Mouse (Mus musculus) intestine, embryonic 16.5 days (tissue): ENCODE measurements around the gene Tas2r118. TPM values are rescaled to one million over a fixed set of nuclear protein-coding genes. Genes with fewer than 3 reads are reported as not detected.
A peak's percentile ranks its signal among the peaks of the same experiment; 100 is the strongest.

Experiments
- ATAC-seq: fragments of 200-750 bp; cut with Nextera tagmentation; 2 replicates; pipeline ENCODE4 v1.8.0; 2017; ENCODE audit warnings: moderate TSS enrichment, moderate library complexity
- H3K27ac ChIP-seq: fragments of 300-500 bp; sonication (generic); 2 replicates; pipeline ENCODE4 v1.5.1; 2014; ENCODE audit warnings: mild to moderate bottlenecking, low read length
- H3K27me3 ChIP-seq: fragments of 300-500 bp; sonication (generic); replicated peaks from 2 replicates; pipeline ENCODE4 v1.6.1; 2014; ENCODE audit warnings: low read length, control low read depth, mixed read lengths; ENCODE audit not compliant: control insufficient read depth, insufficient read depth
- H3K36me3 ChIP-seq: fragments of 300-500 bp; sonication (generic); 2 replicates; pipeline ENCODE4 v1.6.1; 2014; ENCODE audit warnings: low read length, control low read depth; ENCODE audit not compliant: control insufficient read depth, insufficient read depth
- H3K4me1 ChIP-seq: fragments of 300-500 bp; sonication (generic); 2 replicates; pipeline ENCODE4 v1.6.1; 2014; ENCODE audit warnings: low read length, control low read depth, mixed read lengths; ENCODE audit not compliant: control insufficient read depth, insufficient read depth
- H3K4me2 ChIP-seq: fragments of 300-500 bp; sonication (generic); 2 replicates; pipeline ENCODE4 v1.6.1; 2014; ENCODE audit warnings: low read depth, low read length, control low read depth
- H3K4me3 ChIP-seq: fragments of 300-500 bp; sonication (generic); 2 replicates; pipeline ENCODE4 v1.5.1; 2014; ENCODE audit warnings: mild to moderate bottlenecking, low read length
- H3K9ac ChIP-seq: fragments of 300-500 bp; sonication (generic); 2 replicates; pipeline ENCODE4 v1.6.1; 2014; ENCODE audit warnings: low read depth, low read length
- H3K9me3 ChIP-seq: fragments of 300-500 bp; sonication (generic); 2 replicates; pipeline ENCODE4 v1.6.1; 2016; ENCODE audit warnings: low read length, control low read depth; ENCODE audit not compliant: control insufficient read depth
- WGBS: fragments of 180-500 bp; shearing (Covaris S2); extraction: QIAGEN DNeasy Blood & Tissue Kit; methylation state at CpG from one replicate; pipeline ENCODE4 v1.1.7; 2014; 5-methylcytosine and 5-hydroxymethylcytosine counted together
- polyA plus RNA-seq: library from polyadenylated mRNA; unstranded; fragments of >200 nt; fragmentation: Nextera tagmentation; extraction: Ambion mirVana; gene quantifications from 2 replicates; pipeline ENCODE4 v1.2.1, GENCODE M21; 2015

The Tas2r118 gene
- polyA plus RNA-seq, result not detected in 2 replicates

GRCm38 (mm10) chr6:23969960-23970359 lies at the start of gene Tas2r118:
Gene Tas2r118, minus strand, starts transcription at chr6:23970060.
- H3K4me2 ChIP-seq, result no peak within 1 kb of the TSS
- H3K4me1 ChIP-seq, result no peaks in the 10 kb centered on the region
- no peaks in the 10 kb centered on the region for H3K9me3 ChIP-seq
- no peak within 1 kb of the TSS for H3K4me3 ChIP-seq
- H3K27ac ChIP-seq, result no peak within 1 kb of the TSS
- no peaks in the 10 kb centered on the region for H3K27me3 ChIP-seq
- 95% methylated on average over 5 of the region's 5 CpGs for WGBS
- H3K36me3 ChIP-seq, result no peaks in the 10 kb centered on the region
- no peak within 1 kb of the TSS for H3K9ac ChIP-seq
- no peak for ATAC-seq

GRCm38 (mm10) chr6:24018320-24018719 lies 48.5 kb upstream of the Tas2r118 start:
- peak; percentile 42; the same call in 1 of the 2 replicates for ATAC-seq
- Histone ChIP-seq H3K4me1 (no peaks in the 10 kb centered on the region), H3K9ac (no peak overlapping the region), H3K27me3 (no peaks in the 10 kb centered on the region), H3K27ac (no peak overlapping the region), H3K36me3 (no peaks in the 10 kb centered on the region), H3K4me2 (no peak overlapping the region), H3K4me3 (no peak overlapping the region), H3K9me3 (no peaks in the 10 kb centered on the region)
- 72% methylated on average over 5 of the region's 5 CpGs for WGBS

- no peak for ATAC-seq
- WGBS, result 86% methylated on average over 2 of the region's 2 CpGs
These were observed 23.4 kb upstream of the Tas2r118 start for GRCm38 (mm10) chr6:23993276-23993675.

GRCm38 (mm10) chr6:23990687-23991387 lies 21.0 kb upstream of the Tas2r118 start:
- Histone ChIP-seq H3K4me1 (no peaks in the 10 kb centered on the region), H3K4me2 (no peak overlapping the region), H3K4me3 (no peak overlapping the region), H3K9me3 (no peaks in the 10 kb centered on the region), H3K27ac (no peak overlapping the region), H3K36me3 (no peaks in the 10 kb centered on the region), H3K27me3 (no peaks in the 10 kb centered on the region), H3K9ac (no peak overlapping the region)
- ATAC-seq, result no peak
- WGBS, result 62% methylated on average over 3 of the region's 3 CpGs

More at GRCm38 (mm10) chr6:23993276-23993675, 23.4 kb upstream of the Tas2r118 start:
- H3K27me3 ChIP-seq, result no peaks in the 10 kb centered on the region
- no peak overlapping the region for H3K4me2 ChIP-seq
- H3K36me3 ChIP-seq, result no peaks in the 10 kb centered on the region
- H3K4me3 ChIP-seq, result no peak overlapping the region
- no peaks in the 10 kb centered on the region for H3K4me1 ChIP-seq
- no peak overlapping the region for H3K9ac ChIP-seq
- no peak overlapping the region for H3K27ac ChIP-seq
- no peaks in the 10 kb centered on the region for H3K9me3 ChIP-seq

- no peak overlapping the region for H3K27ac ChIP-seq
- H3K4me3 ChIP-seq, result no peak overlapping the region
- no peak for ATAC-seq
- H3K9ac ChIP-seq, result no peak overlapping the region
- no peaks in the 10 kb centered on the region for H3K36me3 ChIP-seq
- H3K9me3 ChIP-seq, result no peaks in the 10 kb centered on the region
- no peaks in the 10 kb centered on the region for H3K27me3 ChIP-seq
- 98% methylated on average over 1 of the region's 1 CpGs for WGBS
- H3K4me2 ChIP-seq, result no peak overlapping the region
- H3K4me1 ChIP-seq, result no peaks in the 10 kb centered on the region
These were observed 16.4 kb upstream of the Tas2r118 start for GRCm38 (mm10) chr6:23986293-23986692.

GRCm38 (mm10) chr6:23966980-23967379 lies 2.9 kb downstream of the Tas2r118 start:
- Histone ChIP-seq H3K9ac (no peak overlapping the region), H3K27ac (no peak overlapping the region), H3K4me2 (no peak overlapping the region), H3K36me3 (no peaks in the 10 kb centered on the region), H3K9me3 (no peaks in the 10 kb centered on the region), H3K27me3 (no peaks in the 10 kb centered on the region), H3K4me3 (no peak overlapping the region), H3K4me1 (no peaks in the 10 kb centered on the region)
- whole genome bisulfite sequencing, result 67% methylated on average over 2 of the region's 2 CpGs
- ATAC-seq, result no peak

- Histone ChIP-seq H3K9ac (no peak overlapping the region), H3K4me1 (no peaks in the 10 kb centered on the region), H3K36me3 (no peaks in the 10 kb centered on the region), H3K4me3 (no peak overlapping the region), H3K9me3 (no peaks in the 10 kb centered on the region), H3K27me3 (no peaks in the 10 kb centered on the region), H3K4me2 (no peak overlapping the region), H3K27ac (no peak overlapping the region)
- ATAC-seq, result no peak; the same call in 1 of the 2 replicates
- WGBS, result 54% methylated on average over 3 of the region's 3 CpGs
These were observed 3.9 kb downstream of the Tas2r118 start for GRCm38 (mm10) chr6:23965925-23966324.

GRCm38 (mm10) chr6:23963741-23964140 lies 6.1 kb downstream of the Tas2r118 start:
- no peak overlapping the region for H3K27ac ChIP-seq
- H3K4me1 ChIP-seq, result no peaks in the 10 kb centered on the region
- H3K27me3 ChIP-seq, result no peaks in the 10 kb centered on the region
- no peak for ATAC-seq
- H3K4me3 ChIP-seq, result no peak overlapping the region
- no peak overlapping the region for H3K9ac ChIP-seq
- no peaks in the 10 kb centered on the region for H3K36me3 ChIP-seq
- H3K4me2 ChIP-seq, result no peak overlapping the region
- WGBS, result 78% methylated on average over 1 of the region's 1 CpGs
- H3K9me3 ChIP-seq, result no peaks in the 10 kb centered on the region

GRCm38 (mm10) chr6:23940776-23941175 lies 29.1 kb downstream of the Tas2r118 start:
- no peak for ATAC-seq
- H3K4me1 ChIP-seq, result no peaks in the 10 kb centered on the region
- no peak overlapping the region for H3K27ac ChIP-seq
- 91% methylated on average over 1 of the region's 1 CpGs for WGBS
- H3K36me3 ChIP-seq, result no peaks in the 10 kb centered on the region
- H3K9me3 ChIP-seq, result no peaks in the 10 kb centered on the region
- H3K9ac ChIP-seq, result no peak overlapping the region
- H3K27me3 ChIP-seq, result no peaks in the 10 kb centered on the region
- H3K4me3 ChIP-seq, result no peak overlapping the region
- H3K4me2 ChIP-seq, result no peak overlapping the region
